Mouse (Mus musculus) midbrain, embryonic 10.5 days (tissue): ENCODE measurements around the gene Nr2f2. TPM values are rescaled to one million over a fixed set of nuclear protein-coding genes. Genes with fewer than 3 reads are reported as not detected.

Experiments
- DNase-seq: peaks from one replicate; pipeline ENCODE4 v3.0.0-alpha.2; 2017; ENCODE audit warnings: low spot score
- H3K27ac ChIP-seq: fragments of 300-500 bp; sonication (generic); replicated peaks from 2 replicates; pipeline ENCODE4 v1.5.1; 2016; ENCODE audit warnings: mild to moderate bottlenecking
- H3K27me3 ChIP-seq: fragments of 300-500 bp; sonication (generic); 2 replicates; pipeline ENCODE4 v1.6.1; 2016; ENCODE audit warnings: low read depth, mild to moderate bottlenecking; ENCODE audit not compliant: poor library complexity, severe bottlenecking
- H3K36me3 ChIP-seq: fragments of 300-500 bp; sonication (generic); 2 replicates; pipeline ENCODE4 v1.6.1; 2016; ENCODE audit warnings: mild to moderate bottlenecking, moderate library complexity
- H3K4me1 ChIP-seq: fragments of 300-500 bp; sonication (generic); 2 replicates; pipeline ENCODE4 v1.6.1; 2016
- H3K4me3 ChIP-seq: fragments of 300-500 bp; sonication (generic); 2 replicates; pipeline ENCODE4 v1.5.1; 2016; ENCODE audit warnings: mild to moderate bottlenecking, moderate library complexity
- H3K9me3 ChIP-seq: fragments of 300-500 bp; sonication (generic); replicated peaks from 2 replicates; pipeline ENCODE4 v1.6.1; 2016; ENCODE audit warnings: mild to moderate bottlenecking
- WGBS: fragments of 180-500 bp; shearing (Covaris S2); methylation state at CpG from one replicate; pipeline ENCODE4 v1.1.7; 2016; 5-methylcytosine and 5-hydroxymethylcytosine counted together
- polyA plus RNA-seq: library from polyadenylated mRNA; unstranded; fragments of >200 nt; fragmentation: Nextera tagmentation; extraction: Ambion mirVana; gene quantifications from 2 replicates; pipeline ENCODE4 v1.2.1, GENCODE M21; 2016

Gene Nr2f2
- polyA plus RNA-seq, 1 experiment from 2014 or later: 89.2 TPM

DNA sequence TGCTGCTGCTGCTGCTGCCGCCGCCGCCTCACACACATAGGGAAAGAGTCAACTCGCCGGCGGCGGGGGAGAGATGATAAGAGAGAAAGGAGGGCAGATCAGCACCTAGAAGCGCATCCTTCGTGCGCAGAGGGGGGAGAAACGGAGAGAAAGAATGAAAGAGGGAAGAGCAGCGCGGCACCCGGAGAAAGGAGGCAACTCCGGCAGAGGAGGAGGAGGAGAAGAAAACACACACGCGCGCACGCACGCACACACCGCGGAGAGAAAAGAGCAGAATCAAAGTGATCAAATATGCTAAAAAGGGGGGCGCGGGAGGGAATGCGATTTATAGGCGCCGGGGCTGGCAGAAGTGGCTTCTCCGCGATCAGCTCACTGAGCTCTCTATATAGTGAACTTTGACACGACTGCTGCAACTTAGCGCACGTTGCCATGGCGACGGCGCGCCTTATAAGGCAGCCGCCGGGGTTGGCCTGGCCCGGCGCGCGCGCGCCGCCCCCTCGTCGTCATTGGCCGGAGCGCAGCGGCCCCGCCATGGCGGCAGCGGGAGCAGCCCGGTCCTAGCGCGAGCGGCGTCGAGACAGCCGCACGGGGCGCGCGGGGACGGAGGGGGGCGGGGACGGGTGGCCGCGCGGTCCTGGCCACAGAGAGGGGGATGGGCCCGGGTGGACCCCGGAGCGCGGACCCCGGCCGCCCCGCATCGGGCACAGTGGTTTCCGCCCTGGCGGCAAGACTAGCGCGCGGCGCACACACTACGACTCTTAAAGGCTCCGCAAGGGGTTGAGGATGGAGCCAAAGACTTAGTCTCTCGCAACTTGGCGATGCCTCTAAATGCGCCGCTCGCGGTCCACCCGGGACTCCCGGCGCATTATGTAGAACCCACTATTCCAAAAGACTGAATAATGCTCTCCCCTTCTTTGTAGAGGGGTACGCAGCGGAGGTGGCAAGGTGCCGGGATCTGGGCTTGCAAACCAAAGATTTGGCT, 4.9 kb downstream of the Nr2f2 start:
- Histone ChIP-seq H3K9me3 (no peaks in the 10 kb centered on the region), H3K4me3 (peak overlapping the region; percentile 89), H3K27ac (peak overlapping the region; percentile 99), H3K36me3 (peaks cover 36% of the 10 kb centered on the region), H3K4me1 (peaks cover 44% of the 10 kb centered on the region), H3K27me3 (peaks cover 82% of the 10 kb centered on the region)
- DNase-seq: peak; percentile 95
- WGBS: under 1% methylated on average over 98 of the region's 98 CpGs

GRCm38 (mm10) chr7:70360611-70361382, 5.7 kb downstream of the Nr2f2 start:
- peak overlapping the region; percentile 89 for H3K4me3 ChIP-seq
- H3K9me3 ChIP-seq: no peaks in the 10 kb centered on the region
- H3K27me3 ChIP-seq: peaks cover 82% of the 10 kb centered on the region
- peaks cover 50% of the 10 kb centered on the region for H3K4me1 ChIP-seq
- H3K36me3 ChIP-seq: peaks cover 44% of the 10 kb centered on the region
- WGBS: 10% methylated on average over 83 of the region's 84 CpGs
- peak; percentile 64 for DNase-seq
- peak overlapping the region; percentile 99 for H3K27ac ChIP-seq

GRCm38 (mm10) chr7:70359791-70360581, 6.5 kb downstream of the Nr2f2 start:
- peak; percentile 69 for DNase-seq
- under 1% methylated on average over 75 of the region's 75 CpGs for WGBS
- Histone ChIP-seq H3K27ac (peak overlapping the region; percentile 99), H3K36me3 (peaks cover 52% of the 10 kb centered on the region), H3K9me3 (no peaks in the 10 kb centered on the region), H3K27me3 (peaks cover 82% of the 10 kb centered on the region), H3K4me3 (peak overlapping the region; percentile 89), H3K4me1 (peaks cover 54% of the 10 kb centered on the region)

- DNase-seq: peak; percentile 72
- Histone ChIP-seq H3K9me3 (no peaks in the 10 kb centered on the region), H3K36me3 (peaks cover 59% of the 10 kb centered on the region), H3K4me3 (peak overlapping the region; percentile 89), H3K4me1 (peaks cover 60% of the 10 kb centered on the region), H3K27ac (peak overlapping the region; percentile 99), H3K27me3 (peaks cover 82% of the 10 kb centered on the region)
- under 1% methylated on average over 33 of the region's 33 CpGs for WGBS
Observed at GRCm38 (mm10) chr7:70358848-70359591, 7.5 kb downstream of the Nr2f2 start.

GRCm38 (mm10) chr7:70358020-70358847, 8.3 kb downstream of the Nr2f2 start:
- peaks cover 62% of the 10 kb centered on the region for H3K4me1 ChIP-seq

DNA sequence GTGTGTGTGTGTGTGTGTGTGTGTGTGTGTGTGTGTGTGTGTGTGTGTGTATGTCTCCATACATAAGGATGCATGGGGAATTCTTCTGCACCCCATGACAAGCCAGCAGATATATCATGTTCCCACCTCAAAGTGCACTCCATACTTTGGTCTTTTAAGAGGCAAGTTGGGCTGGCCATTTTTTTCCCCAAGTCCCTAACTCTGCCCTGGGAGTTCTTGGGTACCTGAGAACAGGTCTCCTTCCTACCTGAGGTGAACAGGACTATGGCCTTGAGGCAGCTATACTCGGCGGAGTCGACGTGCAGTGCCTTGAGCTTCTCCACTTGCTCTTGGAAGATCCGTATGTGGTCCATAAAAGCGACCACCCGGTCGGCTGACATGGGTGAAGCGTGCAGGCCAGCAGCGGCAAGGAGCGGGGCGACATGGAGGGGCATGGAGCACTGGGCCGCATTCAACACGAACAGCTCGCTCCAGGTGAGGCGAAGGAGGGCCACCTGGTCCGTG, 9.0 kb downstream of the Nr2f2 start:
- Histone ChIP-seq H3K36me3 (peaks cover 62% of the 10 kb centered on the region), H3K27ac (peak overlapping the region; percentile 99), H3K4me1 (peaks cover 65% of the 10 kb centered on the region), H3K9me3 (no peaks in the 10 kb centered on the region), H3K27me3 (peaks cover 82% of the 10 kb centered on the region), H3K4me3 (peak overlapping the region; percentile 89)
- DNase-seq: no peak
- 3% methylated on average over 17 of the region's 17 CpGs for WGBS

More at GRCm38 (mm10) chr7:70358020-70358847, 8.3 kb downstream of the Nr2f2 start:
- Histone ChIP-seq H3K27me3 (peaks cover 82% of the 10 kb centered on the region), H3K4me3 (peak overlapping the region; percentile 89), H3K27ac (peak overlapping the region; percentile 99), H3K9me3 (no peaks in the 10 kb centered on the region), H3K36me3 (peaks cover 60% of the 10 kb centered on the region)
- WGBS: 1% methylated on average over 33 of the region's 33 CpGs
- DNase-seq: peak; percentile 54

- Histone ChIP-seq H3K36me3 (peaks cover 62% of the 10 kb centered on the region), H3K27ac (peak overlapping the region; percentile 99), H3K4me1 (peaks cover 67% of the 10 kb centered on the region), H3K27me3 (peaks cover 82% of the 10 kb centered on the region), H3K9me3 (no peaks in the 10 kb centered on the region), H3K4me3 (peak overlapping the region; percentile 89)
- no peak for DNase-seq
- WGBS: 27% methylated on average over 3 of the region's 3 CpGs
Observed at GRCm38 (mm10) chr7:70356691-70357515, 9.6 kb downstream of the Nr2f2 start.

GRCm38 (mm10) chr7:70355691-70356568, 10.6 kb downstream of the Nr2f2 start:
- Histone ChIP-seq H3K36me3 (peaks cover 62% of the 10 kb centered on the region), H3K4me3 (peak overlapping the region; percentile 89), H3K27ac (peak overlapping the region; percentile 99), H3K27me3 (peaks cover 79% of the 10 kb centered on the region), H3K9me3 (no peaks in the 10 kb centered on the region), H3K4me1 (peaks cover 72% of the 10 kb centered on the region)
- WGBS: 8% methylated on average over 5 of the region's 5 CpGs
- DNase-seq: no peak

DNA sequence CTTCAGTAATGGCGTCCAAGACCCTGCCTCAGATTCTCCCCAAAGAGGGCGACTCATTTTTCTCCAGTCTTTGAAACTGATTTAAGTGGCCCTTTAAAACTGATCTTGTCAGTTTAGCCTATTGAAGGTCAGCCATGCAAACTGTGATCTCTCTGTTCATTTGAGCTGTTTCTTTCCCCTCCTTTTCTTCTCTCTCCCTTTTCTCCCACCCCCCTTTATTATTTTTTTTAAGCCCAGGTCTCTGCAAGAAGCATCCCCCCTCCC, 11.2 kb downstream of the Nr2f2 start:
- no peak for DNase-seq
- Histone ChIP-seq H3K9me3 (no peaks in the 10 kb centered on the region), H3K4me3 (peak overlapping the region; percentile 89), H3K4me1 (peaks cover 78% of the 10 kb centered on the region), H3K27ac (peak overlapping the region; percentile 99), H3K36me3 (peaks cover 62% of the 10 kb centered on the region), H3K27me3 (peaks cover 81% of the 10 kb centered on the region)
- WGBS: 0% methylated on average over 2 of the region's 2 CpGs
